Mouse (Mus musculus): ENCODE data around the gene Apod.

DNA sequence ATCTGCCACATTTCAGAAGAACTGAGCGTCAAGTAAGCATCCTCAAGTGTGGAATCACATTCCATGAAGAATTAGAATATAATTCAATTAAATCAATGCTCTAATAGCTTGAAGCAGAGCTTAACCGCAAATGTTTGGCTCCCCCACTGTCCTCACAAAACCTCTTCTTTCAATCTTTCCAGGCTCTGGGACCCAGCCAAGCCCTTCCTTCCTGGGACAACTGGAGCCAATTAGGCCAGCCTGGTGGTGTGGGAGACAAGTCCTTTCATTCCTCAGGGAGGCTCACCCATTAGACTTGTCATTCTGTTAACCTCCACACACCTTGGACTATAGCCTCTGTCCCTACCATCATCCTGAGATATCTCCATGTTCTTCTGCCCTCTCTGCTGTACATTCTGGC, 32.6 kb downstream of the Apod start:
- no peak for TF ChIP-seq CTCF (IDR thresholded peaks at IDR 0.05; ENCODE audit: low read depth, low read length)
- no peak for TF ChIP-seq POLR2A (IDR thresholded peaks at IDR 0.05; ENCODE audit: extremely low read depth, insufficient read depth, low read length)
